Comparison of ENCODE assay signal across 8 mouse cellular contexts in genomic region chr17:74020526-74021203, GRCm38 (mm10). TPM values are rescaled to one million over a fixed set of nuclear protein-coding genes. Genes with fewer than 3 reads are reported as not detected.
DNase-seq lines count a peak whose midpoint lies in the region; ATAC-seq and TF ChIP-seq lines count a peak whose summit lies in the region.

No protein-coding gene starts in this region.

- H3K9me3 ChIP-seq in G1E (replicated peaks): no peaks in the 10 kb centered on the region
- H3K9me3 ChIP-seq in forebrain, embryonic 16.5 days (ENCODE audit: control insufficient read depth, low read length): no peaks in the 10 kb centered on the region
- no peaks in the 10 kb centered on the region for H3K9me3 ChIP-seq in lung, postnatal 0 days (ENCODE audit: low read length)

- peak; percentile 89 for TF ChIP-seq CTCF in G1E (IDR thresholded peaks at IDR 0.05; ENCODE audit: low read depth, low read length)
- peak; percentile 99 for TF ChIP-seq CTCF in lung, postnatal 0 days (IDR thresholded peaks at IDR 0.05)

- WGBS in forebrain, embryonic 16.5 days: 41% methylated on average over 8 of the region's 8 CpGs
- 36% methylated on average over 8 of the region's 8 CpGs for WGBS in lung, postnatal 0 days

- ATAC-seq in G1E (ENCODE audit: extremely low read depth, insufficient number of reproducible peaks, low FRiP score, poor library complexity, severe bottlenecking): peak; percentile 79
- peak; percentile 91 for ATAC-seq in forebrain, embryonic 16.5 days
- ATAC-seq in lung, postnatal 0 days: peak; percentile 83

- no peak overlapping the region for H3K27ac ChIP-seq in forebrain, embryonic 16.5 days (ENCODE audit: low read length)
- H3K27ac ChIP-seq in lung, postnatal 0 days (ENCODE audit: low read length): no peak overlapping the region

- TF ChIP-seq EP300 in lung, postnatal 0 days (IDR thresholded peaks at IDR 0.05): no peak

- H3K27me3 ChIP-seq in G1E (ENCODE audit: insufficient read depth, low read length): no peaks in the 10 kb centered on the region
- H3K27me3 ChIP-seq in forebrain, embryonic 16.5 days (replicated peaks; ENCODE audit: control insufficient read depth, insufficient read depth, low read length): no peaks in the 10 kb centered on the region
- H3K27me3 ChIP-seq in lung, postnatal 0 days (replicated peaks; ENCODE audit: insufficient read depth, low read length): no peaks in the 10 kb centered on the region

- intact Hi-C loops in heart, postnatal 36 days (cut with DNase I): loop anchor here (5.0 to 10.0 kb wide), 3 partner anchors 172 to 374 kb away; partner anchors contain the start of genes Memo1 and Slc30a6

- H3K36me3 ChIP-seq in G1E (replicated peaks): no peaks in the 10 kb centered on the region
- H3K36me3 ChIP-seq in forebrain, embryonic 16.5 days (ENCODE audit: control insufficient read depth, insufficient read depth): no peaks in the 10 kb centered on the region
- H3K36me3 ChIP-seq in lung, postnatal 0 days (ENCODE audit: insufficient read depth, low read length): no peaks in the 10 kb centered on the region

- no peak overlapping the region for H3K4me3 ChIP-seq in G1E (ENCODE audit: low read depth, low read length)
- no peak overlapping the region for H3K4me3 ChIP-seq in forebrain, embryonic 16.5 days (replicated peaks; ENCODE audit: low read length)
- H3K4me3 ChIP-seq in lung, postnatal 0 days (ENCODE audit: low read depth, low read length): no peak overlapping the region

- DNase-seq in G1E (ENCODE audit: low spot score): peak; percentile 30
- peak; percentile 61 for DNase-seq in cerebellum, adult 11-12 months
- peak; percentile 87 to 93 for DNase-seq in heart, postnatal 36 days
- peak; percentile 60 to 95 for DNase-seq in layer of hippocampus, adult 18-20 months (ENCODE audit: low spot score in 2 of 2)
- peak; percentile 84 for DNase-seq in lung, postnatal 0 days (ENCODE audit: low spot score)
- DNase-seq in ovary, postnatal 10 days (ENCODE audit: low spot score): peak; percentile 68
- peak; percentile 71 for DNase-seq in thymus, postnatal 0 days (ENCODE audit: low spot score)

- peaks cover 6% of the 10 kb centered on the region for H3K4me1 ChIP-seq in G1E (ENCODE audit: insufficient read depth, low read depth, low read length)
- peaks cover 3% of the 10 kb centered on the region; the same call in 1 of the 2 replicates for H3K4me1 ChIP-seq in forebrain, embryonic 16.5 days (replicated peaks; ENCODE audit: control insufficient read depth, insufficient read depth, low read length)
- no peaks in the 10 kb centered on the region for H3K4me1 ChIP-seq in lung, postnatal 0 days (ENCODE audit: insufficient read depth, low read depth, low read length)

- no peak overlapping the region for H3K9ac ChIP-seq in forebrain, embryonic 16.5 days (replicated peaks; ENCODE audit: low read depth, low read length)
- H3K9ac ChIP-seq in lung, postnatal 0 days (replicated peaks; ENCODE audit: low read depth): no peak overlapping the region

- peak overlapping the region; percentile 40 for H3K4me2 ChIP-seq in forebrain, embryonic 16.5 days (ENCODE audit: low read length)
- no peak overlapping the region for H3K4me2 ChIP-seq in lung, postnatal 0 days (replicated peaks; ENCODE audit: low read depth, low read length)

RNA-seq across cellular contexts. Expression of gene Srd5a2, which starts 27.1 kb away (rescaled TPM):
- total RNA-seq in G1E (2014; fragmentation: Nextera tagmentation) (not detected in 2 replicates), G1E (2017) (not detected in 2 replicates)
- not detected in 2 replicates for polyA plus RNA-seq in G1E (2012)
- polyA plus RNA-seq in forebrain, embryonic 16.5 days (2015; fragmentation: Nextera tagmentation; extraction: Ambion mirVana): not detected in 2 replicates
- total RNA-seq in heart, postnatal 36 days (2021): not detected
- total RNA-seq in layer of hippocampus, adult 18-20 months (2021): not detected
- polyA plus RNA-seq in lung, postnatal 0 days (2015; fragmentation: Nextera tagmentation; extraction: Ambion mirVana): not detected in 2 replicates
- polyA plus RNA-seq in thymus, postnatal 0 days (2015; fragmentation: Nextera tagmentation; extraction: Ambion mirVana): 0.15 TPM in 1 of 2 replicates, not detected in the other

Comparison
In these comparisons a context has a peak if more than half of its experiments do, and no peak if none do; other contexts are left out.
1. DNase-seq: peak in every context shown above with its lines; median percentile 90 in heart, postnatal 36 days; 84 in lung, postnatal 0 days; 78 in layer of hippocampus, adult 18-20 months; 71 in thymus, postnatal 0 days; 68 in ovary, postnatal 10 days; 61 in cerebellum, adult 11-12 months; 30 in G1E.